Mouse (Mus musculus) left cerebral cortex, adult 8-10 months (tissue): ENCODE results near the gene Sdad1. TPM values are rescaled to one million over a fixed set of nuclear protein-coding genes. Genes with fewer than 3 reads are reported as not detected.
"Not testable (repeated sequence)": the region's sequence is repeated elsewhere in the genome, so short reads cannot be mapped to it uniquely, and the experiment has no call there.

ENCODE experiments used
- DNase-seq, 2 experiments: peaks; one replicate each; pipeline ENCODE4 v3.0.0; 2022; ENCODE audit warnings: low spot score in 2 of 2
- total RNA-seq, 4 experiments: library from RNA; stranded (reverse); gene quantifications; 2 replicates each; pipeline ENCODE4 v1.2.4; 2022

The Sdad1 gene
- total RNA-seq = 10 to 100 TPM; 17.4 to 23.6 (median 21.1) TPM

DNA sequence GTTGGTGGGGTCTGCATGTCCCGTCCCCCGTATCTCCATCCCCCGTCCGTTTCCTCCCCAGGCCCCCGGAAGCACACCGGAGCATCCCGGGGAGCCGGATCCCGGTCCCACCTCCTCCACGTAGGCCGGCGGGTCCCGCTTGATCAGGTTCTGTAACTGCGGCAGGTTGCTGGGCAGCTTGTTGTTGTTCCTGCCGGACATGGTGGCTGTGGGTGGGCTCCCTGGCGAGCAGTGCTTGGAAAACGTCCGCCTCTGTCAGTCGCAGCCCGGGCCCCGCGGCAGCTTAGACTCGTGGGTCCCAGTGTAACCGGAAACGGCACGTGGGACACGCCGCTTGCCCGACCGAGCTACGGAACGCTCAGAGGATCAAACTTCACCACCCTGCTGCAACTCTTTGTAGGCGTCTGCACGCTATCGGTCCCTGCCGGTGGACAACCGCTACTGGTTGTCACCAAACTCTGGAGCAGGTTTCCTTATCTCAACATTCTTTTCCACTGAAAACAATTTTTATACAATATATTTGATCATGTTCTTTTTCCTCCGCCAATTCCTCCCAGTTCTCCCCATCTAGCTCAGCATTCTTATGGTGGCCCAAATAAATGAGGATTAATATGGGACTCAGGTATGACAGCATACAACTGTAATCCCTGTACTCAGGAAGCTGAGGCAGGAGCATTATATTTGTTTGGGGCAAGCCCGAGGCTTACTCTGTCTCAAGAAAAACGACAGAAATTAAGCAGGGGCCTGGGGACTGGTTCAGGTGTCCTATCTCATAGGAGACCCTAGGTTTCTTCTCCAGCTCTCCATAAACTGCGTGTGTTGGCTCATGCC is at the start of gene Sdad1:
Gene Sdad1, minus strand, starts transcription at position 799 of the 831 bp plus-strand sequence.
- DNase-seq = peak; percentile 93 to 97

DNA sequence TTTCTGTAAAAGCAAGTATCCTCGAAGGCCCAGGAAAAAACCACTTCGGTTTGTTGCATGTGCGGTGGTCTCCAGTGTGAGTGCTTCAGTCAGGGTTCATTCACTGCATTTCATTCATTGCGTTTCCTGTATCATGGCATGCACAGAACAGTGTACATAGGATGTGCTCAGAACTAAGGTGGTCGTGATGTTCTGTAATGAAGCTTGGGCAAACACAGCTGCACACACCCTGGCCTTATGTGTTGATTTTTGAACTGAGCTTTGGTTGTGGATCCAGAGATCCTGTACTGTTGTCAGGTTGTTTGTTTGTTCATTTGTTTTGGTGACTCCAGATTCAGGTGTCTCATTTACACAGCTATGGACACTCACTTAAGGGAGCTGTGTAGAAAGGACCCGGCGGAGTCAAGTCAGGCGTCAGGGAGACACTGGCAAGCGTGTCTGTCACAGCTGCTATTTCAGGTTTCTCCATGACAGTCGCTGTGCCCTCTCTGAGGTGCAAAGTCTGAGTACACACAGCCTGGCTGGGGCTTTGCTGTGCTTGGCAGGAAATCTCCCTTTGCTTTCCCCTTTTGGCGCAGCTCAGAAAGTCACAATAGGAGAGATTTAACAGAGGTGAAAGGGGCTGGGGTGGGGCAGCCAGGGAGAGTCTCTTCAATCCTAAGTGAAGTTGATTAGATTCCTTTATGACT is 48.6 kb upstream of the Sdad1 start:
- DNase-seq = no peak

DNA sequence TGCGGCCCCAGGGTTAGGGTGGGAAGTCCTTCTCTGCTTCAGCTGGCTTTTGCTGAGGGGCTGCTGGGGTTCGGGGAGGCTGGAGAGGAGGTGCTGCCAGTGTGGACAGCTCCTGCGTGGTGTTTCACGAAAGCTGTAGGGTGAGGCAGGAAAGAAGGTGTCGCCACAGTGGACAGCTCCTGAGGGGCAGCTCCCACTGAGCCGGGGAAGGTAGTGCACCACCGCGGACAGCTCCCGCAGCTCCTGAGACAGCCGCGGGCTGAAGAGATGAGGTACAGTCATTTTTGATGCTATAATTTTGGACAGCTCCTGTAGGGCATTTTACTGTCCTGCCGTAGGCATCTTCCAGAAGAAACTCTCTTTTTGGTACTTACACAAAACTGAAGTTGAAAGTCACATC is 47.8 kb upstream of the Sdad1 start:
- DNase-seq = no peak

DNA sequence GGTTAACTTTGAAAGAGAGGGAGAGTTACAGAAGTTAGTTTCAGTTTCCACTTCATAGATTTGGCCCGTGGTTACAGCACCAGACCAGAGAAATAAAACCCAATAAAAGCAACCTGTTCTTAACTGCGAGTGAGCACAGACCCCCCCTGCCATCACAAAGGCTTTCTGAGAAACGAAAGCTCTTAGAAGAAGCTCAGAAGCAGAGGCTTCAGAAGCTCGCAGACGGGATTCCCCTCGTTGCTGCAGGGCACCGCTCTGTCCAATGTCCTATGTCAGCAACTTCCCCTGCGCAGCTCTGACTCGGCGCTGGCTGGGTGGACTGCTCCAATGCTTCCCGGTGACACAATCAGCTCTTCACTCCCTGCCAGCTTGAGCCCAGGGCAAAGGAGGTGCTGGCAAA is 43.2 kb upstream of the Sdad1 start:
- DNase-seq = no peak

DNA sequence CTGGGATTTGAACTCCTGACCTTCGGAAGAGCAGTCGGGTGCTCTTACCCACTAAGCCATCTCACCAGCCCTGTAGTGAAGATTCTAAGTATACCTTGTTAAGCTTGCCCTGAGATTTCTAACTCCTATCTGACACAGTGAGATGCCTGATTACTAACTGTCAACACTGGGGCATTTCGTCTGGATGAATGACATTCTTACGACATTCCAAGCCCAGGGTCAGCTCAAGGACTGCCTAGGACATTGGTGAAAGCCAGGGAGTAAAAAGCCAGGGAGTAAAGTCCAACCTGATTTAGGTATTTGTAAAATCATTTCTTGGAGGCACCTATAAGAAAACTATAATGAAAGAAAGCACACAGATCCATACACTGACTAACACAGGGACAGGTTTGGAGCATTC is 42.4 kb upstream of the Sdad1 start:
- DNase-seq = not testable (repeated sequence)

DNA sequence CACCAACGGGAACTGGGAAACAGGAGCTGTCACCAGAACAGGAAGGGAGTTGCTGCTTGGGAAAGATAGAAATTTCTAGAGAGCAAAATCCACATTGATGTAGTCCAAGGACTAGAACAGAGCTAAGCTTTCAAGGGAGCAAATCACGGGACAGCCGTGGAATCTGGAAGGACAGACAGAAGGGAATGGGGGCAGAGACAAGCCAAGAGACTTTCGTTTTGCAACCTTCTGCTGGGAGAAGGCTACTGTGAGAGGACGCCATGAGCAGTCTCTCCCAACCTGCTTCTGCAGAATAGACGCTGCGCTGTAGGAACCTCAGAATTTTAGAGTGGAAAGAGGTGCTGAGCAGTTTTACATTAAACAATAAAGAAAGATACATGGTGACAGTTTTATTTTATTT is 39.5 kb upstream of the Sdad1 start:
- DNase-seq = no peak

DNA sequence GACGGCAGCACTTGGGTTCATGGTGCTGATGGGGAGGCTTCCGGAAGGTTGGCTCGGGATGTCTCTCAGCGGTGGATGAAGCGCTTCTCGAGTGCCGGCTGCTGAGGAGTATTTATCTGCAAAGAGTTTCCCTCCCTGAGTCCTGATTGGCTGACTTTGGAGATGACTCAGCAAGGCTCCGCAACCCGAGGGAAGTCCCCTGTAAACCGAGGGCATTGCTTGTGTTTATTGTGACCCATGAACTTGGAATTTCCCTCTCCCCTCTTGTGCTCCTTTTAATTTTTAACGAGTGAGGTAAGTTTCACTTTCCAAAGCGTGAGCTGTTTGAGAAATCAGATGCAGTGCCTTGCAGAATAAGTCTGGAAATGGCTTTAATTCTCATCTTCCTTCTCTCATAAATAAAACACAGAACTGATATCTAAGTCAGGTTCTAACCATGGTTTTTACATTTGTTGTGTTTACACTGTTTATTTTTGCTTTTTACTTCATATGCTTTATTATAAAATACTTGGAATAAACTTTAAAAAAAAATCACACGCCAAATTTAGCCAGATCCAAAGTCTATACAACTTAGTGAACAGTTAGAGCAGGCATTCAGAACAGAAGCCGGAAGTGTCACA is 38.6 kb upstream of the Sdad1 start, which contains the start of gene Cxcl10:
Gene Cxcl10, minus strand, starts transcription at position 96 of the 620 bp plus-strand sequence.
- DNase-seq = no peak

DNA sequence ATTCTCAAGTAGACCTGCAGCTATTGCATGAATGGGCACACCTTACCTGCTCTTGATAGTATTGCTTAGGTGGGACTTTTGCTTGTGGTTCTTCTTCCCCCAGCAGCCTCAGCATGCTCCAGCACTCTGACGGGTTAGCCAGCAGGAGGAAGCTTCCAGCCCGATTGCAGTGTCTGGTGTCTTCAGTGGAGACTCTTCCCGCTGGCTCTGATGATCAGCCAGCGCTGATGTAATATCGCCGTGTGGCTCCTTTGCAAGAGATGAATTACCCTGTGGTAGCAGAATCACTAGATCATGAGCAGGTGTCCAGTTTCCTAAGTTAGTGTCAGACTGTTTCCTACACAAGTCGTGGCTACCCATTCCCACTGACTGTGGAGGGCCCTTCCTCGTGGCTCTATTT is 34.7 kb upstream of the Sdad1 start:
- no peak for DNase-seq

DNA sequence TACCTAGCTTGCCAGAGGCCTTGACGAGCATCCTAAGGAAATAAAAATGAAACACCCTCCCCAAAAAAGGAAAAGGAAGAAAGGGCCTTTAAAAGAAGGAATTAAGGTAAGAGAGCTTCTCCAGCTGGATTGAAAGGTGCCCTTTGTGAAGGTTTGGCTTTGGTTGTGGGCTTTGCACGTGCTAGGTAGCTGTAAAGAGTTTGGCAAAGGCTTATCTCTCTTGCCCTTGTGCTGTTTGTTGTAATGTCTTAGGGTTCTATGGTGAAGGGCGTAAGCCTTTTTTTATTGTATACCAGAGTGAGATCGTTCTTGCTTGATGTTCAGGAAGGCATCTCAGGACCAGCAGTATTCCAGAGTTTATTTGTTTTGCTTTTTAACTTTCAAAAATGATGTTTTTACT is 30.3 kb upstream of the Sdad1 start:
- no peak for DNase-seq

DNA sequence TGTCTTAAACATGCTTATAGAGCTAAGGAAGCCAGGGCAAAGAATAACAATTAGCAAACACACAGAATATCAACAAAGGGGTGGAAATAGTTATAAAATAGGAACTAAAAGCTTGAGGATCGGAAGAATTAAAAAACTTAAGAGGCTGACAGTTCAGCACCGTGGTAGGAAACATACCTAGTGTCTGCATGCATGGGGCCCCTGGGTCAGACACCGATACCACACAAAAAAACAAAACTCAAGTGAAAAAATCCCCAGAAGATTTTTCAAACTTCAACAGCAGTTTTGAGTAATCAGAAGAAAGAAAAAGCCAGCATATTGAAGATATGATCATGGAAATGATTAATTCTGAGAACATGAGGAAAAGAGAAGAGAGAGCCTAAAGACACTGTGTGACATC is 26.5 kb upstream of the Sdad1 start:
- no peak for DNase-seq

DNA sequence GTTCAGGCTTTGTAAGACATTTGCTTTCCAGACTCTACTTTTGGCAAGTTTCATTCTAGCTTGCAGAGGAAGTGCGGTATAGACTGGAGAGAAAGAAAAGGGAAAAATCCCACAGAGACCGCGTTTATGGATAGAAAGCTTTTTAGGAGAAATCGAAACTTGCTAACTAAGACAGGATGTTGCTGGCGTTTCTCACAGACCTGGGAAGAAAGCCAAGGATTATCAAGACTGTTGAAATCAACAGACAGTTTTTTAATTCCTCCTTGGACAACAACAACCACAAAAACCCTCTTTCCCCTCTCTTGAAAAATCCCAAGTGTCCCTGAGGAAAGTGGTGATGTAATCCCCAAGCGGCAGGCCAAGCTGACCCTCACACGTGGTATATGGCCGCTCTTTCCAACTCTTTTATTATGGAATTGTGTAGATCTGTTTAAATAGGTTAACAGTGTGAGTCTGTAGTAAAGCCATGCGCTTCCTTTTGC is 22.1 kb upstream of the Sdad1 start:
- no peak for DNase-seq

DNA sequence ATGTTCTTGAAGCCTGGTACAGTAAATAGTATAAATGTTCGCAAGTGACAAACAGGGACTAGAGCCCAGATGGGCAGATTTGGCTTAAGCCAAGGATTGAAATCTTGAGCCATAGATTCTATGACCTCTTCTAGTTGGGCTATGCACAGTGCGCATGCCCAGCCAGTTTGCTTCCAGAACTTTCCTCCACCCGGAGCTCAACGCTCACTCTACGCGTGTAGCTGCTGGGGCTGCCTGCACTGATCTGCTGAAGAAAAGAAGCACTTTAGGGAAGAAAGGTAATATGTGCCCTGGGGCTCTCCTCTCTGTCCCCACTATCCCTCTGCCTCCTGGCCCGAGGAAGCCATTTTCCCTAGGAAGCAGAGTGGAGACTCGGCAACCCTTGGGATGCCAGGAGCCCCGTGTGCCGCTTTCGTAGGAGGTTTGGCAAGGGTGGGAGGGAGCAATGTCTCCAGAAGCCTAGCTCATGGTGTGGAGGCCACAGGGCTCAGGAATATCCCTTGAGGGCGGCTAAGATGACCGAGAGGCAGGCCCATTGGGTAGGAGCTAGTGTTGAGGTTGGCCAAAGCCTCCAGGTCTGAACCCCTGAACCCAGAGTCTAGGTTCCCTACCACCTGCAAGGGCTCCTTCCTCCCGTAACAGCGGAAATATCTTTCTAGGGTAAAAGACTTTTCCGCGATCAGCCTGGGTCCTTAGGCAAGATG is 21.5 kb upstream of the Sdad1 start, which contains the start of gene Art3:
Gene Art3, plus strand, starts transcription at position 193 of the 704 bp plus-strand sequence.
- no peak for DNase-seq

DNA sequence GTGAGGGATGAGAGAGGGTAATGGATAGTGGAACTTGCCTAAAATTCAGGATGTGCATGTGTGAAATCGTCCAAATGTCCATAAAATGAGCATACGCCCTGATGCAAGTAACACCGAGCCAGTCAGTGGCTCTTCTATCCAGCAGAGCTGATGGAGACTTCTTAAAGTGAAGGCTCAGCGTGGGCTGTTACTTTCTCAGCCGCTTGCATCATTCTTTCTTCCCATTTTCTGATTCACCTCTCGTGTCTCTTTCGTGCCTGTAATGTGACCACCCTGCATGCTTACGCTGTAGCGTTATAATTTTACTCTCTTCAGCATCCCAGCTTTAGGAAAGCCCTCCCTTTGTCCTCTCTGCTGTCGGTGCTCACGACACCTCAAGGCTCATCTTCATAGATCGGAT is 20.8 kb upstream of the Sdad1 start:
- DNase-seq = no peak

DNA sequence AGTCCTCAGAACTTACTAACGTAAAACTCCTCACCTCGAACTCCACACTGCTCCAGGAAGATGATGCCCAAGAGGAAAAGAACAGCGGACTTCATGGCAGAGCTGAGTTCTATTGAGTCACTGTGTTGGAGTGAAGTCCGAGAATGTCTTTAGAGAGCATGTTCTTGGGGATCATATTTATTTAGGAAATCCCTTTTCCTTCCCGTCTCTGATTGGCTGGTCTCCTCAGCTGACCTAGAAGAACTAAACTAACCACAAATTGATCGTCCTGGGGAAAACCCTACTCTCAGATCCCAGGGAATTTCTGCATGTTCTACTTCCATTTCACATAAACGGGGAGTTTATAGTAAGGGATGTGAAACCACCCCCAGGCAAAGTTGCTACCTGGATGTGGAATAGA is 17.6 kb upstream of the Sdad1 start, which contains the start of gene Cxcl9:
Gene Cxcl9, minus strand, starts transcription at position 151 of the 400 bp plus-strand sequence.
- DNase-seq = no peak

DNA sequence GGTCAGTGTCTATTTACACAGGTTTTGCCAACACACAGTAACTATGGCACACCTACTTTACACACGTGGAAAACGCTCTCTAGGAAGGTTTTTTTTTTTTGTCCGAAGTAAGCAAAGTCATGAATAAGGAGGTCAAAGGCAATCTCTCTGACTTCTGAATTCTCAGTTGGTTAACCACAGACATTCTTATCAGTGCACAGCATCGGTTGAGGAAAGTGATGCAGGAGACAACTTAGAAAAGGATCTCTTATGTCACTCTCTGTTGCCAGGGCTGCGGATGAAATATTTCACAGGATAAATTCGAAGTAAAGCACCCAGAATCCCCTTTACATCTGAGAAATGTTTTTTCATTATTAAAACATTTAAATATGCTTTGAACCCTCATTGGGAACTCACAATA is 17.1 kb upstream of the Sdad1 start:
- no peak for DNase-seq

DNA sequence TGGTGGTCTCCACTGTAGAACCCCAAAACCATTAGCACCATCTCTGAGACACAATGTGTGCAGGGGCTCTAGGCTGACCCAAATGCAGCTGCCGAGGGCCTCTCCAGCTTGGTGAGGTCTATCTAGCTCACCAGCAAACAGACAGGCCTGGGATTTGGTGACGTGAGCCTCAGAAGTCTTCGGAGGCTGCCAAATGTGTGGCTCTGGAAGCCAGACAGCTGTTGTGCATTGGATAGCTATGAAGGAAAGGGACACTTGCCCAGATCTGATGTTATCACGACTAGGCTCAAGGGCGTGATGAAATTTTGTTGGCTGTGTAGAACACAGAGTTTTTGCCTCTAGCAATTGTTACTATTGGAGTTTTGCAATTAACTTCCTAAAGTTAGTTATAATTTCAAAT is 13.0 kb upstream of the Sdad1 start:
- DNase-seq = no peak

DNA sequence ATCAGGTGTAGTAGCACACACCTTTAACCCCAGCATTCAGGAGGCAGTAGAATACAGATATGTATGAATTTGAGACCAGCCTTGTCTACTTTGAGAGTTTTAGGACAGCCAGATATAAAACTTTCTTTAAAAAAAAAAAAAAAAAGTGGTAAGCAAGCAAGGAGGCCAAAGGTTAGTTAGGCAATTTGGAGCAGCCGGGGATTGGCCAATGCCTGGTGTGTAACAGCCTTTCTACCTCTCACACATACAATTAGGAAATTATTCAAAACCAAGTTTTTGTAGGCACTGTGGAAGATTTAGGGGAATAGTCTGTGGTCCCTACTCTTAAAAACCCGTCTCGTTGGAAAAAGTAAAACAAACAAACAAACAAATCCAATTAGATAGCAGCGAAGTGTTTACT is 12.3 kb upstream of the Sdad1 start:
- DNase-seq = no peak

DNA sequence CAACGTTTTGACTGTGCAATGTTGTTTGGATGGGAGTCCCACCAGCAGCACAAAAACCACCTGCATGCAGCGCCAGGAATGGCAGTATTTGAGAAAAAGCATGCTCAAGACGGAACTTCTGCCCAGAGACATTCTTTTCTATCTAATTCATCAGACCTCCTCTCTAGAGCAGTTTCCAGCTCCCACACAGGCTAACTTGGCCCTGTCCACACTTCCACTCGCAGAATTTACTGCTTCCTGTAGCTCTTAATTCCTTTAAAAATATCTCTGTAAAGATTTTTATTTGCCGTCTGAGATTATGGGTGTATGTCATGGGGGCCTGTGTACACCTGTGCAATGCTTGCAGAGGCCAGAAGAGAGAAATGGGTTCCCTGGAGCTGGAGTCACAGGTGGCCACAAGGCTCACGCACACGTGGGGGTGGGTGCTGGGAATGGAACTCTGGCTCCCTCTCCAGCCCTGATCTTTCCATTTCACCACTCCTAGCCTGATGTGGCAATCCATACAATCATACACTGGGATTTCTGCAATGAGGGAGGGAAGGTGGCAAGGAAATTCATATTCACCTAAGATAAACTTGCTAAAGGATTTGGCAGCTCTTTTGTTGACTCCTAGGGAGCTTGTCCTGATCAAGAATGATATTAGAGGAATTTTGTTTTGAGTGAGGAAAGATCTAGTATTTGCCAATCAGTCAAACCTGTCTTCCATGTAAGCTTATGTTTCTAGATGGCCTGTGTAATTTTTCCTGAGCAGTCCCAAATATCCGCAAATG is 11.5 kb upstream of the Sdad1 start:
- DNase-seq = no peak

DNA sequence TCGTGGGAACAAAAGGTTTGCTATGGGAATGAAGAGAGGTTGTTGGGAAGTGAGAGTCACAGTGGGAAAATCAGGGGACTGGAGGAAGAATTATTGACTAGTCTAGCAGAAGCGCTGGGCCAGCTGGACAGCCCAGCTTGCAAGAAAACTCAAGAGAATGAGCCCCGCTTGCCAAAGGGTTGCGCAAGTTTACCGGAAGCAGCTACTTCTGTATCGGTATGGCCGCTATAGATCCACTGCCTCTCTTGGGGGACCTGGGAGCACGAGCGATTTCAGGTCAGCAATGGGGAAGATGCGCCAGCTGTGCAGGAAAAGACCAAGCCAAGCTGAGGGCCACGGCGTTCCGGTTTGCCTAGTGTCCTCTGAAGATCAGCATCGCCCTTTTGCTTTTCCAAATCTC is 8.3 kb upstream of the Sdad1 start:
- DNase-seq = no peak

DNA sequence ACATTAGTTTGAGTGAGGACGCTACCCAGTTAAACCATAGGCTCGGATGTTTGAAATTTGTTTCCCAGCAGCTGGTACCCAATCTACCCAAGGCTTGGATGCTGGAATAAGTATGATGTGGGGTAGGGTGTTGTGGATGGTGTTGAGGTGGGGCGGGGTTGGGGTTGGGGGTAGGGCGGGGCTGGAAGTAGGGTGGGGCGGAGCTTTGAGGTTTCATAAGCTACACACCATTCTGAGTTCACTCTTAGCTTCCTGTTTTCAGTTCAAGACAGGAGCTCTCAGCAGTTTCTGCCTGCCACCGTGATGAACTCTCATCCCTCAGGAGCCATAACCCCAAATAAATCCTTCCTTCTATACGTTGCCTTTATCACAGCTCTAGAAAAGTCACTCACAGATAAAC is 7.8 kb upstream of the Sdad1 start:
- DNase-seq = no peak

DNA sequence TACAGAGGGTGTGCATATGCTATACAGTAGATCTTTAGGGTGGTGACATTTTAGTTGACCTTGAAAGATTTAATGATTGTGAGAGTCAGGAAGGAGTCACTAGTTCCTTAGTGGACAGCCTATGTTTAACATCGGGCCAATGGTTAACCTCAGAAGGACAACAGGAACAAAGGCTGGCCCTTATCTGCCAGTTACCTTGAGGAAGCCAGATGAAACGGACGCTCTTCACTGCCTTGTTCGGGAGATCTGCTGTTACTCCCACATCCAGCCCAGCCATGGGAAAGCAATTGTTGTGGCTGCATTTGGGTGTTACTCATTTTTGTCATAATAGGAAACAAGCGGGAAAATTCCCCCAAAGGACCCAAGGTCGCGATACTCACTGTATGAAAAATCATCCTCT is 3.5 kb upstream of the Sdad1 start:
- no peak for DNase-seq
